Mouse (Mus musculus) stomach, postnatal 0 days (tissue): Measurements from ENCODE around the gene Tmsb15l. TPM values are rescaled to one million over a fixed set of nuclear protein-coding genes. Genes with fewer than 3 reads are reported as not detected.
A peak's percentile ranks its signal among the peaks of the same experiment; 100 is the strongest.
"Not testable (repeated sequence)": the region's sequence is repeated elsewhere in the genome, so short reads cannot be mapped to it uniquely, and the experiment has no call there.

ENCODE experiments used
- ATAC-seq: fragments of 200-750 bp; cut with Nextera tagmentation; 2 replicates; pipeline ENCODE4 v1.8.0; 2017; ENCODE audit not compliant: low FRiP score, low TSS enrichment
- DNase-seq: peaks from one replicate; pipeline ENCODE4 v3.0.0-alpha.2; 2016; ENCODE audit warnings: low spot score
- H3K27ac ChIP-seq: fragments of 300-500 bp; sonication (generic); replicated peaks from 2 replicates; pipeline ENCODE4 v1.5.1; 2014; ENCODE audit warnings: mild to moderate bottlenecking, control low read depth
- H3K27me3 ChIP-seq: fragments of 300-500 bp; sonication (generic); 2 replicates; pipeline ENCODE4 v1.6.1; 2014; ENCODE audit warnings: low read length; ENCODE audit not compliant: control insufficient read depth, insufficient read depth
- H3K36me3 ChIP-seq: fragments of 300-500 bp; sonication (generic); 2 replicates; pipeline ENCODE4 v1.6.1; 2014; ENCODE audit warnings: low read length, mixed read lengths; ENCODE audit not compliant: control insufficient read depth, insufficient read depth
- H3K4me1 ChIP-seq: fragments of 300-500 bp; sonication (generic); replicated peaks from 2 replicates; pipeline ENCODE4 v1.6.1; 2014; ENCODE audit warnings: antibody characterized with exemption; ENCODE audit not compliant: control insufficient read depth, insufficient read depth
- H3K4me2 ChIP-seq: fragments of 300-500 bp; sonication (generic); replicated peaks from 2 replicates; pipeline ENCODE4 v1.6.1; 2014; ENCODE audit warnings: low read depth, mild to moderate bottlenecking, control low read depth, moderate library complexity
- H3K4me3 ChIP-seq: fragments of 300-500 bp; sonication (generic); 2 replicates; pipeline ENCODE4 v1.5.1; 2014; ENCODE audit warnings: low read depth, low read length, control low read depth
- H3K9ac ChIP-seq: fragments of 300-500 bp; sonication (generic); 2 replicates; pipeline ENCODE4 v1.6.1; 2014; ENCODE audit warnings: mild to moderate bottlenecking, low read length, control low read depth, mixed read lengths
- H3K9me3 ChIP-seq: fragments of 300-500 bp; sonication (generic); 2 replicates; pipeline ENCODE4 v1.6.1; 2016; ENCODE audit warnings: low read length; ENCODE audit not compliant: control insufficient read depth
- CTCF ChIP-seq: IDR thresholded peaks from 2 replicates; pipeline ENCODE4 v1.5.1; 2016; ENCODE audit warnings: antibody characterized with exemption, low read depth, mild to moderate bottlenecking, moderate library complexity
- EP300 ChIP-seq: optimal IDR thresholded peaks from 2 replicates; pipeline ENCODE3; 2016; ENCODE audit warnings: antibody characterized with exemption
- WGBS: fragments of 180-500 bp; shearing (Covaris S2); extraction: QIAGEN DNeasy Blood & Tissue Kit; methylation state at CpG from one replicate; pipeline ENCODE4 v1.1.7; 2014; 5-methylcytosine and 5-hydroxymethylcytosine counted together
- polyA plus RNA-seq: library from polyadenylated mRNA; unstranded; fragments of >200 nt; fragmentation: Nextera tagmentation; extraction: Ambion mirVana; gene quantifications from 2 replicates; pipeline ENCODE4 v1.2.1, GENCODE M21; 2015

Tmsb15l gene
- polyA plus RNA-seq, 1 experiment from 2014 or later, result 2.9 TPM

- TF ChIP-seq CTCF, result no peak
- no peak for TF ChIP-seq EP300
- no peak within 1 kb of the TSS for H3K27ac ChIP-seq
- WGBS, result 21% methylated on average over 26 of the region's 26 CpGs
- peak; percentile 34 for DNase-seq
- H3K4me1 ChIP-seq, result no peaks in the 10 kb centered on the region
- H3K27me3 ChIP-seq, result no peaks in the 10 kb centered on the region
- H3K9me3 ChIP-seq, result no peaks in the 10 kb centered on the region
- peak within 1 kb of the TSS; percentile 54 for H3K4me2 ChIP-seq
- no peaks in the 10 kb centered on the region for H3K36me3 ChIP-seq
- H3K4me3 ChIP-seq, result peak within 1 kb of the TSS; percentile 31
- ATAC-seq, result peak; percentile 69; the same call in 1 of the 2 replicates
- H3K9ac ChIP-seq, result 0 out of 2 replicates have a peak within 1 kb of the TSS, but pooled peaks have one; percentile 13
Measured at GRCm38 (mm10) chrX:136992978-136993547, 16.4 kb upstream of the Tmsb15l start, which contains the start of gene Zcchc18. TSS of gene Zcchc18 (plus strand) at chrX:136993155.

- 0 out of 2 replicates have a peak overlapping the region, but pooled peaks have one; percentile 13 for H3K9ac ChIP-seq
- no peaks in the 10 kb centered on the region for H3K36me3 ChIP-seq
- ATAC-seq (no peak), DNase-seq (no peak)
- WGBS, result 17% methylated on average over 19 of the region's 19 CpGs
- H3K27me3 ChIP-seq, result no peaks in the 10 kb centered on the region
- no peaks in the 10 kb centered on the region for H3K4me1 ChIP-seq
- no peak for TF ChIP-seq CTCF
- no peak for TF ChIP-seq EP300
- H3K4me2 ChIP-seq, result peak overlapping the region; percentile 54
- no peaks in the 10 kb centered on the region for H3K9me3 ChIP-seq
- H3K4me3 ChIP-seq, result peak overlapping the region; percentile 31
- H3K27ac ChIP-seq, result no peak overlapping the region
Measured at GRCm38 (mm10) chrX:136992191-136992965, 15.7 kb upstream of the Tmsb15l start.

DNA sequence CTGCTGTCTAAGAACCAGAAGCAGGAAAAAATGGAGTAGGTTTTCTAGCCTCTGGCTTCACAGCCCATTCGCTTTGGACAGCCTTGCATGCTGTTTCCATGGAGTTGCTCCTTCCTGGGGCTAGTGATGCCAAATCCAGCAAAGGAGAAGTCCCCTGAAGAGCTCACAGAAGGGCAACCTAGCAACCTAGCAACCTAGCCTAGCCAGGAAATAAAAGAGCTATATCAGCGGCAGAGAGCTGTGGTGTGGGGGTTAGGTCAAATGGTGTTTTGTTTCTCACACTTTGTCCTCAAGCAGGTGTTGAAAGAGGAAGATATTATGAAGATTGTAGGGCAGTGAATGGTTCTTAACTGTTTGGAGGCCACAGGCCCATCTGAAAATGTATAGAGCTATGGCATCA, 14.6 kb upstream of the Tmsb15l start:
- TF ChIP-seq CTCF (no peak), EP300 (no peak)
- Histone ChIP-seq H3K9ac (no peak overlapping the region), H3K4me3 (no peak overlapping the region), H3K9me3 (no peaks in the 10 kb centered on the region), H3K36me3 (no peaks in the 10 kb centered on the region), H3K4me2 (no peak overlapping the region), H3K27ac (no peak overlapping the region), H3K4me1 (no peaks in the 10 kb centered on the region), H3K27me3 (no peaks in the 10 kb centered on the region)
- WGBS, result 65% methylated on average over 2 of the region's 2 CpGs
- ATAC-seq, result no peak
- no peak for DNase-seq

DNA sequence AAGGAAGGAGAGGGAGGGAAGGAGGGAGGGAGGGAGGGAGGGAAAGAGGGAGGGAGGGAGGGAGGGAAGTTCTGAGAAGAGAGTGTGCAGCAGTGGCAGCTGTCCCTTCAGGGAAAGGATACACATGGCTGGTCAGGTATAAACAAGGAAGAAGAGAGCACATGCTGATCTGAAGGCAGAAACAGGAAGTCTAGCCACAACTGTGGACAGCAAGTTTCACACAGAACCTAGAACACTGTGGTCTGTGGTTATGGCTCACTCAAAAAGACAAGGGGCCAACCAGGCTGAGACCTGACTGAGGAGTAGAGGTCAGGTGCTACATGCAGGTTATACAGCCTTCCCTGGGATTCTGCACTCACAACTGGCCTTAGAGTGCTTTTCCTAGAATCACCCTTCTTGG, 9.4 kb upstream of the Tmsb15l start:
- H3K4me3 ChIP-seq, result no peak overlapping the region
- no peak overlapping the region for H3K27ac ChIP-seq
- DNase-seq, result no peak
- H3K4me1 ChIP-seq, result no peaks in the 10 kb centered on the region
- ATAC-seq, result no peak
- H3K27me3 ChIP-seq, result no peaks in the 10 kb centered on the region
- no peaks in the 10 kb centered on the region for H3K36me3 ChIP-seq
- TF ChIP-seq EP300 (no peak), CTCF (no peak)
- no peak overlapping the region for H3K4me2 ChIP-seq
- H3K9ac ChIP-seq, result no peak overlapping the region
- H3K9me3 ChIP-seq, result no peaks in the 10 kb centered on the region

- DNase-seq (no peak), ATAC-seq (no peak)
- Histone ChIP-seq H3K4me1 (no peaks in the 10 kb centered on the region), H3K27me3 (no peaks in the 10 kb centered on the region), H3K36me3 (no peaks in the 10 kb centered on the region), H3K27ac (no peak overlapping the region), H3K4me2 (no peak overlapping the region), H3K9me3 (no peaks in the 10 kb centered on the region), H3K9ac (no peak overlapping the region), H3K4me3 (no peak overlapping the region)
- TF ChIP-seq EP300, result no peak
- TF ChIP-seq CTCF, result peak; percentile 67
Measured at GRCm38 (mm10) chrX:136978616-136979015, 1.9 kb upstream of the Tmsb15l start.

DNA sequence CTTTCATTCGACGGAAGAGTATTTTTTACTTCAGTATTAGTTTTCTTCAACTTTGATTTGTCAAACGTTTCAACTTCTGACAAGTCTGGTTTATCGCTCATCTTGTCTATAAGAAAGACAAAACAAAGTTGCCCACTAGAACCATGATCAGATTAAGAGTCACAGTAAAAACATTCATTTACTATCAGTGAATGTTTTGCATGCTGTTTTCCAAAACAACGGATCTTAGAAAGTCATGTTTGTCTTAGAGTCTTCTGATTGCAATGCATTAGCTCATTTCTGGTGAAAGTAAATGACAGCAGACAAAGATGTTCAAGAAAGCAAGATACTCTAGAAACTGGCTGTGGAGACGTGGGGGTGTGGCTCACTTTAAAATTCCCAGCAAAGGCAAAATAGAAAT, 1.3 kb downstream of the Tmsb15l start, which contains the start of gene Tmsb15b2:
Tmsb15b2 (minus strand) TSS at position 101 of the 400 bp plus-strand sequence.
- not testable (repeated sequence) for H3K27me3 ChIP-seq, H3K27ac ChIP-seq, DNase-seq, ATAC-seq, H3K4me1 ChIP-seq, H3K9me3 ChIP-seq, H3K36me3 ChIP-seq
- H3K9ac ChIP-seq, result 0 out of 2 replicates have a peak within 1 kb of the TSS, but pooled peaks have one; percentile 27
- WGBS, result 83% methylated on average over 6 of the region's 6 CpGs
- H3K4me3 ChIP-seq, result peak within 1 kb of the TSS; percentile 31
- H3K4me2 ChIP-seq, result peak within 1 kb of the TSS; percentile 52
